Mouse (Mus musculus) bone marrow macrophage, adult 2 months (primary cell): Measurements from ENCODE around the gene Pomgnt2.

ENCODE experiments used
- CTCF ChIP-seq: IDR thresholded peaks from 2 replicates; pipeline ENCODE4 v1.5.1; 2012; ENCODE audit warnings: low read depth, mild to moderate bottlenecking, low read length, moderate library complexity
- POLR2A ChIP-seq: IDR thresholded peaks from 2 replicates; pipeline ENCODE4 v1.6.1; 2012; ENCODE audit warnings: mild to moderate bottlenecking, low read depth, low read length, borderline replicate concordance

- TF ChIP-seq CTCF (no peak), POLR2A (no peak)
Measured at GRCm38 (mm10) chr9:122018782-122019395, 22.0 kb upstream of the Pomgnt2 start.
